Mouse (Mus musculus): ENCODE measurements around the gene Jaml. TPM values are rescaled to one million over a fixed set of nuclear protein-coding genes. Genes with fewer than 3 reads are reported as not detected.
"Not testable (repeated sequence)": the region's sequence is repeated elsewhere in the genome, so short reads cannot be mapped to it uniquely, and the experiment has no call there.

Jaml gene
- polyA plus RNA-seq (2015; fragmentation: Nextera tagmentation; extraction: Ambion mirVana) = 0.30 TPM in 1 of 2 replicates, not detected in the other

DNA sequence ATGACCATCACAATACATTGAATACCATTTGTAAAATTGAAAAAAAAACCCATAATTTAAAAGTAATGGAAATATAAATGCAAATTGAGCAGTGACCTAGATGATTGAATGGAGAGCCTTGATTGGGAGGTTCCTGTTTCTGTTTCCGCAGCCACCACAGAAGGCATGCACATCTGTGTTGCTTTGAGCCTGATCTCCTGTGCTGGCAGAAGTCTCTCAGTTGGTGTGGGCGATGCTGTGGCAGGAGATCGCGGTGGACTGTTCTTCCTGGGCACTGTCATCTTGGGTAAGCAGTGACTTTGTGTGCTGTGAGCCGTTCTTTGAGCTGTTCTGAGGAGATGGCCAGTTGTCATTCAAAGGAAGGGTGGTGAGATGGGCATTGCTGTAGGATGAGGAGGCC, at the start of gene Jaml:
Gene Jaml, plus strand, starts transcription at position 173 of the 400 bp plus-strand sequence.
- Histone ChIP-seq H3K36me3 (ENCODE audit: insufficient read depth, low read length) (no peaks in the 10 kb centered on the region), H3K9me3 (ENCODE audit: low read length) (no peaks in the 10 kb centered on the region), H3K27me3 (ENCODE audit: insufficient read depth, low read length) (0 out of 2 replicates have a peak, but pooled peaks cover 4% of the 10 kb centered on the region), H3K4me2 (replicated peaks; ENCODE audit: low read depth, low read length) (no peak within 1 kb of the TSS), H3K4me3 (ENCODE audit: low read length) (no peak within 1 kb of the TSS), H3K9ac (replicated peaks; ENCODE audit: low read length) (no peak within 1 kb of the TSS), H3K4me1 (ENCODE audit: insufficient read depth, low read length) (no peaks in the 10 kb centered on the region), H3K27ac (ENCODE audit: low read length) (no peak within 1 kb of the TSS)
- WGBS = 88% methylated on average over 5 of the region's 5 CpGs
- ATAC-seq (ENCODE audit: low FRiP score, low TSS enrichment) = no peak

DNA sequence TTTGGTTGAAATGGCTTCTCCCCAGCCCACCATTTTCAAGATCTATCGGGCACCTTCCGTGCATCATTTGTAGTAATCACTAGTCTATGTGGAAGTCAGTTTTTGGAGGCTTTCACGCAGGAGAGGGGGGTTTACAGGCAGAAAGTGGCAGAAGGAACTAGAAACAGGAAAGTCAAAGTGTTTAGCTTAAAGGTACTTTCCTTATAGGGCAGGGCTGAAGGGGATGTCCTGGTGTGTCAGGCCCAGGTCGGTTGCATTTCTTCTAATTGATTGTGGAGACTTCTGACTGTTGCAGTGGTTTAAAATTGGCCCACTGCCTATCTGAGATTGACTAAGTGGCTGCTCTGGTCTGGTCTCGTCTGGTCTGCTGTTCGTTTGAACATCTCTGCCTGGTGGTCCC, 48.6 kb upstream of the Jaml start:
- no peak for ATAC-seq (ENCODE audit: low FRiP score, low TSS enrichment)
- WGBS = 62% methylated on average over 6 of the region's 6 CpGs

DNA sequence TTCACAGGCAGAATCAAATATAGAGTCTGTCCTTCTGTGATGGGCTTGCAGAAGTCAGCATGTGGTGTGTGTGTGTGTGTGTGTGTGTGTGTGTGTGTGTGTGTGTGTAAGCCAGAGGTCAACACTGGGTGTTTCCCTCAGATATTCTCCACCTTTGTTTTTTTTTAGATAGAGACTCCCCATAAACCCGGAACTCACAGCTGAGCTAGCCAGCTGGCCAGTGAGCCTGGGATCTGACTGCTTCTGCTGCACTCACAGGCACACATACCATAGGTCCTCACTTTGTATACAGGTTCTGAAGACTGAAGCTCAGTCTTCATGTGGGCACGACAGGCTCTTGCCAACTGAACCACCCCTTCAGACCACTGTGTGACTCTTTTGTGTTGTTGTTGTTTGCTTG, 46.7 kb upstream of the Jaml start:
- H3K27me3 ChIP-seq (ENCODE audit: insufficient read depth, low read length) = peaks cover 3% of the 10 kb centered on the region; the same call in 1 of the 2 replicates
- H3K27ac ChIP-seq (ENCODE audit: low read length) = no peak overlapping the region
- no peaks in the 10 kb centered on the region for H3K9me3 ChIP-seq (ENCODE audit: low read length)
- whole genome bisulfite sequencing = 80% methylated on average over 2 of the region's 2 CpGs
- H3K4me1 ChIP-seq (ENCODE audit: insufficient read depth, low read length) = 0 out of 2 replicates have a peak, but pooled peaks cover 3% of the 10 kb centered on the region
- no peak overlapping the region for H3K4me2 ChIP-seq (replicated peaks; ENCODE audit: low read depth, low read length)
- no peaks in the 10 kb centered on the region for H3K36me3 ChIP-seq (ENCODE audit: insufficient read depth, low read length)
- no peak overlapping the region for H3K4me3 ChIP-seq (ENCODE audit: low read length)
- ATAC-seq (ENCODE audit: low FRiP score, low TSS enrichment) = no peak
- H3K9ac ChIP-seq (replicated peaks; ENCODE audit: low read length) = no peak overlapping the region

More for the DNA sequence above, 48.6 kb upstream of the Jaml start:
- no peak overlapping the region for H3K4me3 ChIP-seq (ENCODE audit: low read length)
- no peaks in the 10 kb centered on the region for H3K9me3 ChIP-seq (ENCODE audit: low read length)
- no peaks in the 10 kb centered on the region for H3K36me3 ChIP-seq (ENCODE audit: insufficient read depth, low read length)
- 0 out of 2 replicates have a peak, but pooled peaks cover 3% of the 10 kb centered on the region for H3K4me1 ChIP-seq (ENCODE audit: insufficient read depth, low read length)
- no peak overlapping the region for H3K4me2 ChIP-seq (replicated peaks; ENCODE audit: low read depth, low read length)
- no peak overlapping the region for H3K9ac ChIP-seq (replicated peaks; ENCODE audit: low read length)
- H3K27me3 ChIP-seq (ENCODE audit: insufficient read depth, low read length) = peaks cover 3% of the 10 kb centered on the region; the same call in 1 of the 2 replicates
- no peak overlapping the region for H3K27ac ChIP-seq (ENCODE audit: low read length)

DNA sequence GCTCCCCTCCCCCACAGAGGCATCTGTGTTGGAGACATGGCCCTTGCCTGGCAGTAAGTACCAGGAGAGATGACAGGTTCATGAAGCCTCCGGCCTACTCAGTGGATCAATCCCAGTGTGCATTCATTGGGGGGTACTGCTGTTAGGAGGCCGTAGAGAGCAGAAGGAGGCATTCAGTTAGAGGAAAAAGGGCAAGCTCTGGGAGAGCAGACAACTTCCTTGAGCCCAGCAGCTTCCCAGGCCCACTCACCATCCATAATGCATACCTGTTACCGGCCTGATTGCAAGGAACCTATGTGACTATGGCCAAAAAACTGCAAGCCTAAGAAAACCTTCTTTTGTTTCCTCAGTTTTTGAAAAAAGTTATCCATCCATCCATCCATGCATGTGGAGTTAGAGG, 44.5 kb upstream of the Jaml start:
- Histone ChIP-seq H3K4me3 (ENCODE audit: low read length) (no peak overlapping the region), H3K9ac (replicated peaks; ENCODE audit: low read length) (no peak overlapping the region), H3K4me1 (ENCODE audit: insufficient read depth, low read length) (no peaks in the 10 kb centered on the region), H3K27me3 (ENCODE audit: insufficient read depth, low read length) (peaks cover 3% of the 10 kb centered on the region), H3K27ac (ENCODE audit: low read length) (no peak overlapping the region), H3K4me2 (replicated peaks; ENCODE audit: low read depth, low read length) (no peak overlapping the region), H3K9me3 (ENCODE audit: low read length) (no peaks in the 10 kb centered on the region), H3K36me3 (ENCODE audit: insufficient read depth, low read length) (no peaks in the 10 kb centered on the region)
- no peak for ATAC-seq (ENCODE audit: low FRiP score, low TSS enrichment)
- 72% methylated on average over 3 of the region's 3 CpGs for WGBS

DNA sequence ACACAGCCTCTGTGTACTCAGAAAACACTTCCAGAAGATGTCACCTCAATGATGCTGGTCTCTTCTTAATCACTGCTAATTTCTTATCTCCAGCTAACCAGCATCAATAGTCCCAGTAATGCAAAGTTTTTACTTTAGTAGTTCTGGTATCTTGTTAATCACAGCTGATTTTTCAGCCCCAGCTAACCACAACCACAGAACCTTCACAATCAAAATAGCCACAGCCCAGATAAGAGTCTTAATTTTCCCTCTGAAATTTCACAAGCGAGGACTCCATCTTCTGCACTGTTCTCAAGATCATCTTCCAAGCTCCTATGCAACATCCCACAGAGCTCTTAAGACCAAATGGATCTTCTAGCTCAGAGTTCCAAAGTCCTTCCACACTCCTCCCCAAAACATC, 41.2 kb upstream of the Jaml start:
- 81% methylated on average over 1 of the region's 1 CpGs for WGBS
- not testable (repeated sequence) for H3K36me3 ChIP-seq (ENCODE audit: insufficient read depth, low read length)

DNA sequence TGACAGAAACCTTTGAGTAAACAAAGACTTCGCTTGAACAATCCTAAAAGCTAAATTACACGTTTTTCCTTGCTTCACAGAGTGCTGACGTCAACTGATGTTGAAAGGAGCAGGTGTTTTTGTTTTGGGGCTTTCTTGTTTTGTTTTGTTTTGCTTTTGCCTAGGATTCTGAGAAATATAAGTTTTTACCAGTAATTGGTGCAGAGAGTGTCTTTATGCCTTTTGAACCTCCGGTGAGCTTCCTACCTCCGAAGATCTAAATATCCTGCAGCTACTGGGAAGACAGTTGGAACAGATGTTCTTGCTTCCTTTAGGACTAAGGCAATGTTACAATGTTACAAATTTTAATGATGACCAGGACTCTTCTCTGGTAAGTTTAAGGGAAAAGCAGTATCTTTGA, 39.5 kb upstream of the Jaml start, which contains the start of gene Mpzl2:
Gene Mpzl2, plus strand, starts transcription at position 301 of the 400 bp plus-strand sequence.
- H3K27ac ChIP-seq (ENCODE audit: low read length) = peak within 1 kb of the TSS; percentile 75
- H3K36me3 ChIP-seq (ENCODE audit: insufficient read depth, low read length) = no peaks in the 10 kb centered on the region
- H3K9me3 ChIP-seq (ENCODE audit: low read length) = no peaks in the 10 kb centered on the region
- H3K9ac ChIP-seq (replicated peaks; ENCODE audit: low read length) = peak within 1 kb of the TSS; percentile 5; the same call in 1 of the 2 replicates
- ATAC-seq (ENCODE audit: low FRiP score, low TSS enrichment) = no peak
- peaks cover 39% of the 10 kb centered on the region for H3K27me3 ChIP-seq (ENCODE audit: insufficient read depth, low read length)
- peak within 1 kb of the TSS; percentile 48 for H3K4me2 ChIP-seq (replicated peaks; ENCODE audit: low read depth, low read length)
- peaks cover 28% of the 10 kb centered on the region for H3K4me1 ChIP-seq (ENCODE audit: insufficient read depth, low read length)
- peak within 1 kb of the TSS; percentile 15; the same call in 1 of the 2 replicates for H3K4me3 ChIP-seq (ENCODE audit: low read length)
- WGBS = 58% methylated on average over 5 of the region's 5 CpGs

More for the DNA sequence above, 41.2 kb upstream of the Jaml start:
- not testable (repeated sequence) for H3K9me3 ChIP-seq (ENCODE audit: low read length); ATAC-seq (ENCODE audit: low FRiP score, low TSS enrichment); H3K4me3 ChIP-seq (ENCODE audit: low read length); H3K27ac ChIP-seq (ENCODE audit: low read length); H3K4me2 ChIP-seq (replicated peaks; ENCODE audit: low read depth, low read length); H3K9ac ChIP-seq (replicated peaks; ENCODE audit: low read length)
- Histone ChIP-seq H3K27me3 (ENCODE audit: insufficient read depth, low read length) (peaks cover 30% of the 10 kb centered on the region), H3K4me1 (ENCODE audit: insufficient read depth, low read length) (peaks cover 19% of the 10 kb centered on the region; the same call in 1 of the 2 replicates)

DNA sequence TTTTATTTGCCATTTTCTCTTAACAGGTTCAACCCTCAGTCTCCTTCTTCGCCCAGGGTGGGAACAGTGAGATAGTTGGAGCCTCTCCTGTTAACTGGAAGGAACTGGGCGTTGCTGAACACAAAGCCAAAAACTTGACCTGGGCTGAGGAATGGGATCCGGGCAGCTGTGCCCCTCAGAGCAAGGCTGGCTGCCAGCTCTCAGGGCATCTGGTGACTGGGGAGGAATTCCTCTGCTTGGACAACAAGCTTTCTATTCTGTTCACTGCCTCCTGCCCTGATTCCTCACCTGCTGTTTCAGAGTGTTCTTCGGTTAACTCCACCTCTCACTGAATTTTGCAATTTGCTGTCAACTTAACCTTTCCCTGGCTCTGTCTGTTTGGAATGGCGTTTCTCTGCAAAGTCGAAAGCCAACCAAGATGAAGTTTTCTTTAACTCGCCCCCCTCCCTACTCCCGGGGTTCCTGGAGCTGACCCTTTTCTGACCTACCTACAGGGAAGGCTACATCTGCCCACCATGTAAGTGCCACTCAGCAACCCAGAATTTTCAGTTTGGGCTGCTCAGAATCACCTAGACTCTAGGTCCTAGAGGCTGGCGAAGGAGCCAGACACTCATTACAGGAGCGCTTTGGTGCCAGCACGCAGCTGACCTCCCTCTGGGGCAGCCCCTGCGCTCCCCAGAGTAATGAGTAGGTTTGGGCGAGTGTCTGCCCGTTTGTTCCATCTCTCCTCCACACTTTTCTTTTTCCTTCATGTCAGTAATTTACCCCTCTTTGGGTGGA, 38.7 kb upstream of the Jaml start:
- peaks cover 28% of the 10 kb centered on the region for H3K4me1 ChIP-seq (ENCODE audit: insufficient read depth, low read length)
- H3K4me3 ChIP-seq (ENCODE audit: low read length) = peak overlapping the region; percentile 15; the same call in 1 of the 2 replicates
- peaks cover 43% of the 10 kb centered on the region for H3K27me3 ChIP-seq (ENCODE audit: insufficient read depth, low read length)
- peak overlapping the region; percentile 48 for H3K4me2 ChIP-seq (replicated peaks; ENCODE audit: low read depth, low read length)
- no peak for ATAC-seq (ENCODE audit: low FRiP score, low TSS enrichment)
- no peaks in the 10 kb centered on the region for H3K36me3 ChIP-seq (ENCODE audit: insufficient read depth, low read length)
- peak overlapping the region; percentile 75 for H3K27ac ChIP-seq (ENCODE audit: low read length)
- 15% methylated on average over 14 of the region's 14 CpGs for WGBS
- H3K9me3 ChIP-seq (ENCODE audit: low read length) = no peaks in the 10 kb centered on the region
- H3K9ac ChIP-seq (replicated peaks; ENCODE audit: low read length) = peak overlapping the region; percentile 5; the same call in 1 of the 2 replicates

DNA sequence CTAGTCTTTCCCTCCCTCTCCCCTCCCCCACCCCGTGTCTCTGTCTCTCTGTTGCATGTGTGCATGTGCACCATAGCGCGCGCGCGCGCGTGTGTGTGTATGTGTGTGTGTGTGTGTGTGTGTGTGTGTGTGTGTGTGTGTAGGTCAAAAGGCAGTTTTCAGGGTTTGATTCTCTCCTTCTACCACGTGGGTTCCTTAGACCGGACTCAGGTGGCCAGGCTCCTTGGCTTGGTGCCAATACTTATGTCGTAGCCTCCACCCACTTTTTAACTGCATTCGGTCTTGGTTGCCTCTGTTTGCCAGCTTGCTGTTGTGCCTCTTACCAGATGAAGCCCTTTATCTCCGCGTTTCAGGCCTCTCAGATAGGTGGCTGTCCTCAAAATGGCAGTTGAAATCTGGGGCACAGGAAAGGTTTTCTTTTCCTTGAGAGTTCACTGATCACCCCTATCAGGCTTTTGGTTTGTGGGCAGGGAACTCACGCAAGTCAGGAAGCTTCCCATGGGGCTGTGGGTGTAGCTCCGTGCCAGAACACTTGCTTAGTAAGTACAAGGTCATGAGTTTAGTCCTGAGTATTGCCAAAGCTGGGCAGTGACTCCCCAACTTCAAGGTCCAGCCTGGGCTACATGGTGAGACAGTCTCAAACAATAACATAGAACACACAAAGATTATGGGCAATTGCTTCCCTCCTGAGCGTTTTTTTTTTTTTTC, 37.7 kb upstream of the Jaml start:
- peak; percentile 46; the same call in 1 of the 2 replicates for ATAC-seq (ENCODE audit: low FRiP score, low TSS enrichment)
- 33% methylated on average over 17 of the region's 17 CpGs for WGBS
- peak overlapping the region; percentile 15; the same call in 1 of the 2 replicates for H3K4me3 ChIP-seq (ENCODE audit: low read length)
- no peaks in the 10 kb centered on the region for H3K36me3 ChIP-seq (ENCODE audit: insufficient read depth, low read length)
- H3K27ac ChIP-seq (ENCODE audit: low read length) = peak overlapping the region; percentile 78
- H3K4me1 ChIP-seq (ENCODE audit: insufficient read depth, low read length) = peaks cover 28% of the 10 kb centered on the region
- no peak overlapping the region; the same call in 1 of the 2 replicates for H3K9ac ChIP-seq (replicated peaks; ENCODE audit: low read length)
- peaks cover 43% of the 10 kb centered on the region for H3K27me3 ChIP-seq (ENCODE audit: insufficient read depth, low read length)
- H3K4me2 ChIP-seq (replicated peaks; ENCODE audit: low read depth, low read length) = peak overlapping the region; percentile 48
- no peaks in the 10 kb centered on the region for H3K9me3 ChIP-seq (ENCODE audit: low read length)

DNA sequence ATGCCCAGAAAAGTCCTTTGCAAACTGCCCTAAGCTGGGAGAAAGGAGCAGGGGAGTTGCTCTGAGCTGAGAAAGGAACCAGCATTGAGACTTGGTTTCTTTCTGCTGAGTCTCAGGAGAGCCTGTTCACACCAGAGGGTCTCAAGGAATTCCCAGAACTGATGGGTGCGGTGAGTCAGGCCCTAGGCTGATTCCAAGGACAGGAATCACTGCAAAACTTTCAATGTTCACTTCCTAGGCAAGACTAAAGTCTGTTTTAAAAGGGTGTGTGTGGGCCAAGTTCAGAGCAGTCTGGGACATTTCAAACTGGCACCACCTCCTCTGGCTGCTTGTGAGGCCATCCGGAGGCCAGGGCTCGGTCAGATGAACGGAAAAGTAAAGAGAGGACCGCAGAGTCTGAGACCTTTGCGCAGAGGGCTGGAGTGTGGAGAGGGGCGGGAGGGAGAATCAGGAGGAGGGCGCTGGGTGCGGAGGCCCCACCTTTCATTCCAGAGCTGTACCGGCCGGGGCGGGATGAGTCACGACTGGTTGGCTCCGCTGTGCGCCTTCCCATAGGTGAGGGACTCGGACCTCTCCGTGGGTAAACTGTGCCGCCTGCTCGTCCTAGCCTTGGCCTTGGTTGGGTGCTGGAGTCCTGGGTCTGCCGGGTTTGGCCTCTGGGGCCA, 36.8 kb upstream of the Jaml start:
- Histone ChIP-seq H3K27ac (ENCODE audit: low read length) (peak overlapping the region; percentile 78), H3K27me3 (ENCODE audit: insufficient read depth, low read length) (peaks cover 43% of the 10 kb centered on the region), H3K4me2 (replicated peaks; ENCODE audit: low read depth, low read length) (peak overlapping the region; percentile 62), H3K9me3 (ENCODE audit: low read length) (no peaks in the 10 kb centered on the region), H3K36me3 (ENCODE audit: insufficient read depth, low read length) (no peaks in the 10 kb centered on the region), H3K4me1 (ENCODE audit: insufficient read depth, low read length) (peaks cover 28% of the 10 kb centered on the region), H3K9ac (replicated peaks; ENCODE audit: low read length) (peak overlapping the region; percentile 63), H3K4me3 (ENCODE audit: low read length) (peak overlapping the region; percentile 48)
- 2% methylated on average over 20 of the region's 20 CpGs for WGBS
- peak; percentile 95 for ATAC-seq (ENCODE audit: low FRiP score, low TSS enrichment)

Measured in kidney, embryonic 16.5 days (tissue).